Mouse (Mus musculus): ENCODE measurements around the gene Tcf19.

GRCm38 (mm10) chr17:35550143-35550494, 33.5 kb upstream of the Tcf19 start:
- TF ChIP-seq MXI1 (IDR thresholded peaks at IDR 0.05; ENCODE audit: low read depth, low read length) (no peak), BHLHE40 (IDR thresholded peaks at IDR 0.05; ENCODE audit: low read depth, low read length) (no peak), HCFC1 (IDR thresholded peaks at IDR 0.05; ENCODE audit: low read depth, low read length) (no peak), CHD1 (IDR thresholded peaks at IDR 0.05; ENCODE audit: low read depth, low read length) (no peak), ETS1 (conservative IDR thresholded peaks at IDR 0.05; ENCODE audit: low read depth, low read length) (no peak), CTCF (conservative IDR thresholded peaks at IDR 0.05 in 1 of 2, IDR thresholded peaks at IDR 0.05 in 1 of 2; ENCODE audit: low read depth in 2 of 2, low read length in 2 of 2) (0 out of 4 replicates have a peak, but pooled peaks of 1 of the 2 experiments have one; percentile 1), GABPA (IDR thresholded peaks at IDR 0.05; ENCODE audit: insufficient replicate concordance, low read depth, low read length) (no peak), TCF12 (IDR thresholded peaks at IDR 0.05; ENCODE audit: low read depth, low read length) (no peak), MAX (IDR thresholded peaks at IDR 0.05; ENCODE audit: low read length) (no peak), USF1 (IDR thresholded peaks at IDR 0.05; ENCODE audit: low read depth, low read length) (no peak), MAFK (IDR thresholded peaks at IDR 0.05; ENCODE audit: insufficient replicate concordance, low read length) (no peak)

All from CH12.LX (cell line).